Mouse (Mus musculus) cortical plate, adult 2 months (tissue): ENCODE measurements around the gene Adk.

Experiments used
- CTCF ChIP-seq: fragments of 200-500 bp; IDR thresholded peaks from 2 replicates; pipeline ENCODE4 v1.5.1; 2011; ENCODE audit warnings: mild to moderate bottlenecking, control low read depth, low read length; ENCODE audit not compliant: insufficient read depth; ENCODE audit errors: extremely low read depth
- POLR2A ChIP-seq: fragments of 200-500 bp; IDR thresholded peaks from 2 replicates; pipeline ENCODE4 v1.6.1; 2011; ENCODE audit warnings: mild to moderate bottlenecking, low read length, control low read depth; ENCODE audit not compliant: insufficient read depth; ENCODE audit errors: extremely low read depth

GRCm38 (mm10) chr14:21119653-21120313 lies 67.4 kb downstream of the Adk start:
- no peak for TF ChIP-seq CTCF
- TF ChIP-seq POLR2A: no peak
